Mouse (Mus musculus) duodenum, adult 2 months (tissue): ENCODE results near the gene Wdr13. TPM values are rescaled to one million over a fixed set of nuclear protein-coding genes. Genes with fewer than 3 reads are reported as not detected.

Source experiments
- polyA plus RNA-seq: library from polyadenylated mRNA; depleted of rRNA; stranded (reverse); fragments of >200 nt; gene quantifications from 2 replicates; pipeline ENCODE4 v1.2.3, GENCODE M21; 2012; ENCODE audit warnings: low replicate concordance; rRNA removed

Gene Wdr13
- 53.2 and 126 TPM in 2 replicates for polyA plus RNA-seq

GRCm38 (mm10) chrX:8132017-8132976, at the start of gene Wdr13:
Gene Wdr13 (minus strand): TSS chrX:8132892.

GRCm38 (mm10) chrX:8175504-8176385, 43.1 kb upstream of the Wdr13 start, which contains the start of gene Tbc1d25:
Gene Tbc1d25 (minus strand): TSS chrX:8176181.

GRCm38 (mm10) chrX:8145153-8145991, 12.7 kb upstream of the Wdr13 start, which contains the start of gene Rbm3:
Gene Rbm3 (minus strand): TSS chrX:8145880.

GRCm38 (mm10) chrX:8090346-8090953, 42.2 kb downstream of the Wdr13 start, which contains the start of gene Was:
Gene Was (minus strand): TSS chrX:8090498.

GRCm38 (mm10) chrX:8074430-8075014, 58.2 kb downstream of the Wdr13 start, which contains the start of gene Suv39h1:
Gene Suv39h1 (minus strand): TSS chrX:8074760.

Other genes with a start within 250 kb of the Wdr13 start
- 113 and 128 TPM in 2 replicates for gene Slc35a2, start 248.9 kb downstream of the Wdr13 start, polyA plus RNA-seq
- 33.7 and 40.2 TPM in 2 replicates for gene Pqbp1, start 233.6 kb downstream of the Wdr13 start, polyA plus RNA-seq
- 50.6 and 53.9 TPM in 2 replicates for gene Timm17b, start 233.5 kb downstream of the Wdr13 start, polyA plus RNA-seq
- not detected in 2 replicates for gene Gm10491, start 225.1 kb downstream of the Wdr13 start, polyA plus RNA-seq
- not detected in 2 replicates for gene Gm10490, start 223.3 kb downstream of the Wdr13 start, polyA plus RNA-seq
- gene Pcsk1n, start 213.1 kb downstream of the Wdr13 start, polyA plus RNA-seq = 18.8 and 43.0 TPM in 2 replicates
- gene Eras, start 204.3 kb downstream of the Wdr13 start, polyA plus RNA-seq = not detected in 2 replicates
- 6.2 and 9.8 TPM in 2 replicates for gene Hdac6, start 185.0 kb downstream of the Wdr13 start, polyA plus RNA-seq
- 0.24 and 0.27 TPM in 2 replicates for gene Gata1, start 154.8 kb downstream of the Wdr13 start, polyA plus RNA-seq
- 15.0 and 16.6 TPM in 2 replicates for gene Glod5, start 114.4 kb downstream of the Wdr13 start, polyA plus RNA-seq
- gene Suv39h1, start 58.1 kb downstream of the Wdr13 start, polyA plus RNA-seq = 4.7 and 7.2 TPM in 2 replicates
- gene Was, start 42.4 kb downstream of the Wdr13 start, polyA plus RNA-seq = 1.9 and 5.2 TPM in 2 replicates
- 19.6 and 25.9 TPM in 2 replicates for gene Rbm3, start 13.0 kb upstream of the Wdr13 start, polyA plus RNA-seq
- gene Tbc1d25, start 43.3 kb upstream of the Wdr13 start, polyA plus RNA-seq = 7.1 and 12.0 TPM in 2 replicates
- gene Ebp, start 60.6 kb upstream of the Wdr13 start, polyA plus RNA-seq = 149 and 236 TPM in 2 replicates
- gene Porcn, start 73.6 kb upstream of the Wdr13 start, polyA plus RNA-seq = 5.3 and 20.6 TPM in 2 replicates
- 11.9 and 24.0 TPM in 2 replicates for gene Ftsj1, start 119.5 kb upstream of the Wdr13 start, polyA plus RNA-seq
- 0.11 and 7.0 TPM in 2 replicates for gene Slc38a5, start 138.2 kb upstream of the Wdr13 start, polyA plus RNA-seq
- gene Ssxb10, start 194.5 kb upstream of the Wdr13 start, polyA plus RNA-seq = not detected in 2 replicates
- gene Ssxb9, start 234.1 kb upstream of the Wdr13 start, polyA plus RNA-seq = not detected in 2 replicates